Mouse (Mus musculus): Measurements from ENCODE around the gene Pecam1.
"Not testable (repeated sequence)": the region's sequence is repeated elsewhere in the genome, so short reads cannot be mapped to it uniquely, and the experiment has no call there.

The Pecam1 gene

DNA sequence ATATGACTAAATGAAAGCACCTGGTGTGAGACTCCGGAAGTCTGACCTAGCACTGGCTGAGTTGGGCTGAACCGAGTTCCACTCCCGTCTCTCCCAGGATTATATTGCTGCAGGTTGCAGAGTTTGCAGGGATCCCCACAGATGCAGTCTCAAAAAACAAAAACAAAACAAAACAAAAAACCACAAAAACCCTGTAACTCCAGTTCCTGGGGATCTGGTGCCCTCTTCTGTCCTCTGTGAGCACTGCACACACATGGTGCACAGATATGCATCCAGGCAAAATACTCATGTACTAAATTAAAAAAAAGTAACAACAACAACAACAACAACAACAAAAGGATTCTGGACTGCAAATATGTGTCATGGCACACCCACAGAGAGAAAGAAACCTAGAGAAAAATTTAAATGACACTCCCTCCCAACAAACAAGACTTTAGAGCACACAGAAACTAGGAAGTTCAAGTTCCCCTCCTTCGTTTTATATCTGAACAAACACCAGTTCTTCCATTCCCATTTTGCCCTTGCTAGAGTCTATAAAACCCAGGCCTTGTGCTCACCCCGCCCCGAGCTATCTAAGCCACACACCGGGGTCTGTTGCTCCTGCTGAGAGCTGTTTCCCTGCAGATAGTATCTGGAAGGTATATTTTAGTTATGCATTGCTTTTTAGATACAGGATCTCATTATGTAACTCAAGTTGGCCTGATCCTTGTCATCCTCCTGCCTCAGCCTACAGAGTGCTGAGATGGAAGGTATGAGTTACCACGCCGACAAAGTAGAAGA lies 20.0 kb upstream of the Pecam1 start:
- DNase-seq = no peak

DNA sequence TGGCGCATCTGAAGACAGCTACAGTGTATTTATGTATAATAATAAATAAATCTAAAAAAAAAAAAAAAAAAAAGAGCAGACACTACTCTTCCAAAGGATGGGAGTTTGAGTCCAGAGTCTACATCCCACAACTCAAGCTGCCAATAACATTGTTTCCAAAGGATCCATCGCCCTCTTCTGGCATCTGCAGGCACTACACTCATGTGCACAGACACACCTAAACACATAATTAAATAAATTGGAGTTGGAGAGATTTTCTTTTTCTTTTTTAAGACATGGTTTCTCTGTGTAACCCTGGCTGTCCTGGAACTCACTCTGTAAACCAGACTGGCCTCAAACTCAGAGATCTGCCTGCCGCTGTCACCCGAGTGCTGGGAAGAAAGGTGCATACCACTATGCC lies 17.1 kb upstream of the Pecam1 start:
- no peak for DNase-seq

GRCm38 (mm10) chr11:106766611-106767162 lies 16.3 kb upstream of the Pecam1 start:
- no peak for DNase-seq

DNA sequence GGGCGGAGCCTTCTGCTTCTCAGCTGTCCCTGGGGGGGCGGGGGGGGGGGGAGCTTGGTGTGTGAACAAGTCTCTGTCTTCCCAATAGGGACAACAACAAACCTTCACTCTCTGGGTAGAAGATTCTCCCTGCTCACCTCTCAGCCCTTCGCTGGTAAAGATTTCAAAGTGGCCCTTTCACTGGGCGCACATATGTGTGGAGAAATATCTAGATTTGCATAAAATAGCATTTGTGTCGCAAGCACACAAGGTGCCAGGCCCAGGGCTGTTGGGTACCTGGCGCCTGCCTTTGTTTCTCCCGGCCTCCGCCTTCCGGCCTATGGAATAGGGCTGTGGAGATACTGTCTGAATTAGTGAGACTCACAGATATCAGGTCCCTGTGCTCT lies 12.4 kb upstream of the Pecam1 start:
- DNase-seq = no peak

DNA sequence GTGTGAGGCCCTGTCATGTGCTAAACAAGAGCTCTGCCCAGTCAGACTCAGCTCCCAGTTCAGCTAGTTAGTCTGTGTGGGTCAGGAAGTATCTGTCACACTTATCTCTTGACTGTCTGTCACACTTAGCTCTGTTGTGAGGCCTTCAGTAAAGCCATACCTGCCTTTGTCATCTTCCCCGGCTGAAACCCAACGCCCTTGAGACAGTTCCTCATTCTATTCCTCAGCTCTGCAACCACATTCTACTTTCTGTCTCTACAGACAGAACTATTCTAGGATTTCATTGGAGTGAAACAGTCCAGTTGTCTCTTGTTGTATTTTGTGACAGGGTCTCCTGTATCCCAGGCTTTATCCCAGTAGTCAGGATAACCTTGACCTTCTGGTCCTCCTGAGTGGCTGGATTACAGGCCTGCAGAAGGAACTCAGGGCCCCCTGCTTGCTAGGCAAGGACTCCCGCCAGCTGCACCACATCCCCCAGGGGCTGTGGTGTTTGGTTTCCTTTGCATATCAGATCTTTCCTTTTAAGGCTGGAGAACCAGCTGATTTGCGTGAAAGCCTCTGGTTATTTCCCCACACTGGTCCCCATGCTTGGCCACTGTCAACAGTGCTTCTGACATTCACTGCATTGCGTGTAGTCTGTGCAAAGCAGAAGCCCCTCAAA lies 11.8 kb upstream of the Pecam1 start:
- DNase-seq = peak; percentile 32 to 55

GRCm38 (mm10) chr11:106760511-106760910 lies 10.1 kb upstream of the Pecam1 start:
- no peak for DNase-seq

GRCm38 (mm10) chr11:106759028-106759427 lies 8.6 kb upstream of the Pecam1 start:
- no peak for DNase-seq

DNA sequence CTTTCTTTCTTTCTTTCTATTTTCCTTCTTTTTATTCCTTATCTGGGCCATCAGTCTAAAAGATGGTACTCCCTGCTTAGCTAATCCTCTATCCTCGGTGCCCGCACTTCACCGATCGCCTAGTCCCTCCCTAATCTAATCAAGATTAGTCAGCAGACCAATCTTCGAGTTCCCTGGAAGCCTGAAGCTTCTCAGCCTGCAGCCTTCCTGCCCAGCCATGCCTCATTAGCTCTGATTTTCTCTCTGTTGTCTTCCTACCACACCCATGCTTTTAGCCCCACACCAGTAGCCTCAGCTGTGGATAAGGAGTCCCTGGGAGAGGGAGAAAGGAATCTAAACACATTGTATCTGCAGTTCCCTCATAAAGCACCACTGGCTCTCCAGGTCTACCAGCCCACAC lies 5.2 kb upstream of the Pecam1 start:
- no peak for DNase-seq

DNA sequence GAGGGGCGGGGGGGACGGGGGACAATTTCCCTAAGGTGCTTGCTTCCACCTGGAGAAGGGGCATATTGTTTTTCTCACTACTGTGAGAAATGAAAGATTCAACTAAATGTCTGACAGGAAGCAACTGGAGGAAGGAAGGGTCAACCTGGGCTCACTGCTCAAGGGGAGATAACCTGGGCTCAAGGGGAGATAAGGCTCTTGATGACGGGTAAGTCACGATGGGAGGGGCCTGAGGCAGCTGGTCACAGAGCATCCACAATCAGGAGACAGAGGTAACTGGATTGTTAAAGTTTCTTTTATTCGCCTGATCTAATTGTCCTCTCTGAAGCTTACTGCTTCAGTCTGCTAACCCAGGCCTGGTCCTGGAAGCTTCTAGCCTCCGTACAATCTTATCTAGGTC lies 2.9 kb upstream of the Pecam1 start:
- DNase-seq = no peak

DNA sequence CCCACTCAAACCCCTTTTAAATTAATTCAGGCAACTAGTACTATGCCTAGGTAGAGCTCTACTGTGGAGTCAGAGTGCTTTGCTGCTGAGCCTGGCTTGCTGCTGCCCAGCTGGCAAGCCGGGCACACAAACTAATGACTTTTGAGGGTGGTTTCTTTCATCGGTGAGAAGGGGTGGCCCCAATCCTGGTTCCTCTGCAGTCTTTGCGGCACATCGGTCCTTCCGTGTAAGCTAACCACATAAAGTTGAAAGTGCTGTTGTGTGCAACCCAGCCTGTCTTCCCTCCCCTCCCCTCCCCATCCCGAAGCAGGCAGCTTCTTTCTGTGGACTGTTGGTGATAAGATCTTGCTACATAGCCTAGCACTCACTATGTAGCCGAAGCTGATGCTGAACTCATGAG lies 1.7 kb upstream of the Pecam1 start:
- DNase-seq = peak; percentile 37 to 68

DNA sequence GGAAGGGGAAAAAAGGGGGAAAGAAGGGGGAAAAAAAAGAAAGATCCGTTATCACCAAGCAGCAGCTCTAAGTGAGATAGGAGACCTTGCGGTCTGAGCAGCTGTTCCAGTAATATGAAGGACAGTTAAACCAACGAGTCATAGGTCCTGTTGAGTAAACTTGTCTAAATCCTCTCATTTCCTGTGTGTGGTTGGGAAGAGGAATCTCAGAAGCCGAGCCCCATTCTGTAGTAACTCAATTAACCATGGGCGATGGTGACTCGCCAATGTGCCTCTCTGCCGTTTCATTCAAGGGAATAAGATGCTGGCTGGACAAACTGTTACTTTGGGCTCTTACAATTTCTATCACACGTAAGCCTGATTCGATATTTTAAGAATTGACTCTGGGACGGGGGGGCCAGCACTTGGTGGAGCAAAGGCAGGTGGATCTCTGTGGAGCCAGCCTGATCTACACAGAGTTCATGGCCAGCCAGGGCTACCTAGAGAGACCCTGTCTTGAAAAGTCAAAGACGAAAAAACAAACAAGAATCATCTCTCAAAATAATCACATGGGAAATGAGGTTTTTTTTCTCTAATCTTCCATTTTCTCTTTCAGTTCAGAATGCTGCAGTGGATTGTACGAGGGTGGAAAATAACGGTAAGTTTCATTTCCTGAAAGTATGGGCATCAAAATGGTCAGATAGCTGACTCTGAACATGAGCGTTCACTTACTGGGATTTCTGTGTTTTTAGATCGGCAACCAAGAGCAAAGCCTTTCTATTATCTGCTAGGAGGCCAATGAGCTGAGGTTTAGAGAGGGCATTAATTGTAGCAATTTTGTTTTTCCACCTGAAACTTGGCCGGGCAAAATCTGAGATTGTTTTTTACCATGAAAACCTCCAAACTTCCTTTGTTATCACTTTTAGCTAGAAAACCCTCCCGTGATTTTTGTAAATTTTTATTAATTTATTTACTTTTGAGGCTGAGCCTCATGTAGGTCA lies 901 bp upstream of the Pecam1 start, which contains the start of gene Milr1:
Milr1 (plus strand) TSS at position 188 of the 980 bp plus-strand sequence.
- DNase-seq = peak in 1 of 2 experiments; percentile 20

GRCm38 (mm10) chr11:106749557-106750120 lies 789 bp downstream of the Pecam1 start:
- not testable (repeated sequence) for DNase-seq

- DNase-seq = no peak
Measured at GRCm38 (mm10) chr11:106744949-106745348, 5.5 kb downstream of the Pecam1 start.

GRCm38 (mm10) chr11:106742388-106742841 lies 8.0 kb downstream of the Pecam1 start:
- no peak for DNase-seq

GRCm38 (mm10) chr11:106741826-106742225 lies 8.6 kb downstream of the Pecam1 start:
- DNase-seq = no peak

DNA sequence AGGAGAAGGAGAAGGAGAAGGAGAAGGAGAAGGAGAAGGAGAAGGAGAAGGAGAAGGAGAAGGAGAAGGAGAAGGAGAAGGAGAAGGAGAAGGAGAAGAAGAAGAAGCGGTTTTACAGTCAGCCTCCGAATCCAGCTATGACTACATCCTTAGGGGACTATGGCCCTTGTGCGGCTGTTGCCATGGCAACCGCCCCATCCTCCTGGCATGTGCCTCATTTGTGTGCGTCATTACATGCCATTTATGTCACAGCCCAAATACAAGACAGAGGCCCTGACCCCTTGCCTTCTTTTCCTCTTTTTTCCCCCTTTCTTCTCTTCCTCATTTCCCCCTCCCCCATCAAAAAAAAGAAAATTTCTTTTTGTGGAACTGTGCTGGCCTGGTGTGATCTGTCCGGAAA lies 9.2 kb downstream of the Pecam1 start:
- DNase-seq = no peak

- not testable (repeated sequence) for DNase-seq
Measured at GRCm38 (mm10) chr11:106740724-106741123, 9.7 kb downstream of the Pecam1 start.

GRCm38 (mm10) chr11:106739116-106739515 lies 11.3 kb downstream of the Pecam1 start:
- no peak for DNase-seq

GRCm38 (mm10) chr11:106737178-106737621 lies 13.2 kb downstream of the Pecam1 start:
- DNase-seq = no peak

- no peak for DNase-seq
Measured at GRCm38 (mm10) chr11:106736614-106737013, 13.8 kb downstream of the Pecam1 start.

- no peak for DNase-seq
Measured at GRCm38 (mm10) chr11:106730714-106731113, 19.7 kb downstream of the Pecam1 start.

- DNase-seq = no peak
Measured at GRCm38 (mm10) chr11:106729656-106730055, 20.8 kb downstream of the Pecam1 start.
